Mouse (Mus musculus): ENCODE results near the gene Itpk1. TPM values are rescaled to one million over a fixed set of nuclear protein-coding genes. Genes with fewer than 3 reads are reported as not detected.

Itpk1 gene
- polyA plus RNA-seq, 1 experiment from 2014 or later, result 20.8 TPM

GRCm38 (mm10) chr12:102550529-102550928, 154.2 kb downstream of the Itpk1 start:
- no peak; the same call in 1 of the 2 replicates for ATAC-seq (replicated peaks; ENCODE audit: low FRiP score)
- Histone ChIP-seq H3K36me3 (no peaks in the 10 kb centered on the region), H3K4me1 (peaks cover 6% of the 10 kb centered on the region), H3K4me2 (no peak overlapping the region), H3K27me3 (peaks cover 35% of the 10 kb centered on the region), H3K4me3 (replicated peaks) (no peak overlapping the region), H3K9ac (no peak overlapping the region), H3K27ac (no peak overlapping the region), H3K9me3 (replicated peaks) (no peaks in the 10 kb centered on the region)
- 3% methylated on average over 11 of the region's 11 CpGs for WGBS

DNA sequence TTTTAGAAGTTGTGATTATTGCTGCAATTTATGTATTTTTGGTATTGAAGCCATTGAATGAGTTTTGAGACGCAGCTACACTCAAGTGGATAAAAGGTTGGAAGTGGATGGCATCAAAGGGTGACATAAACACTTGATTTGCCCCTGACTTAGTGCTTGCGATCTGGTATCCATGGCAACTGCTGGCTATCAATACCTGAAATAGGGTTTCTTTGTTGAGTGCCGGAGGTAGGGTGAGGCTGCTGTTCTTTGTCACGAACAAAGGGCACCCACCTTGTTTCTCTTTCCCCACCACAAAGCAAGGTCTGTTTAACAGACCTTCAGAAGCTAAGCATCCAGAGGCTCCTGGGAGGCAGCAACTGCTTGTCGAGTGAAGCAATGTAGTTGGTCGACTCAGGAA, 159.6 kb downstream of the Itpk1 start:
- Histone ChIP-seq H3K27me3 (no peaks in the 10 kb centered on the region), H3K9me3 (replicated peaks) (no peaks in the 10 kb centered on the region), H3K4me1 (no peaks in the 10 kb centered on the region), H3K4me2 (no peak overlapping the region), H3K36me3 (no peaks in the 10 kb centered on the region), H3K27ac (no peak overlapping the region), H3K4me3 (replicated peaks) (no peak overlapping the region), H3K9ac (no peak overlapping the region)
- ATAC-seq (replicated peaks; ENCODE audit: low FRiP score), result no peak
- 69% methylated on average over 6 of the region's 6 CpGs for WGBS

DNA sequence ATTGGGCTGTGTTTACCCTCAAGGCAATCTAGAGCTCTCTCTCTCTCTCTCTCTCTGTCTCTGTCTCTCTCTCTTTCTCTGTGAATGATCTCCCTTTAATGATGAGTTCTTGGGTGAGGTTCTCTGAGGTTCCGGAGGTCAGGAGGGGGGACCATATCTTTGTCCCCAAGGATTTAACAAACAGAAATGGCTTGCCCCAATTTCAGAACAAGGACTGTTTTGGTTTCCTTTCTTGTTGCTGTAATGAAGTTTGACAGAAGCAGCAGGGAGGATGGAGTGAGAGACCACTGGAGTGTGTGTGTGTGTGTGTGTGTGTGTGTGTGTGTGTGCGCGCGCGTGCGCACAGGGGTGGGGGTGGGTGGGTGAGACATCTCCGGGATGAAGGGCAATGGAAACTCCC, 163.6 kb downstream of the Itpk1 start:
- 91% methylated on average over 7 of the region's 7 CpGs for WGBS
- Histone ChIP-seq H3K4me3 (replicated peaks) (no peak overlapping the region), H3K4me2 (no peak overlapping the region), H3K27ac (no peak overlapping the region), H3K27me3 (no peaks in the 10 kb centered on the region), H3K9me3 (replicated peaks) (no peaks in the 10 kb centered on the region), H3K9ac (no peak overlapping the region), H3K4me1 (no peaks in the 10 kb centered on the region), H3K36me3 (no peaks in the 10 kb centered on the region)
- ATAC-seq (replicated peaks; ENCODE audit: low FRiP score), result no peak

- H3K9ac ChIP-seq, result no peak overlapping the region
- no peaks in the 10 kb centered on the region for H3K36me3 ChIP-seq
- no peak overlapping the region for H3K4me3 ChIP-seq (replicated peaks)
- no peak for ATAC-seq (replicated peaks; ENCODE audit: low FRiP score)
- H3K27ac ChIP-seq, result no peak overlapping the region
- WGBS, result 26% methylated on average over 8 of the region's 8 CpGs
- H3K27me3 ChIP-seq, result no peaks in the 10 kb centered on the region
- H3K4me1 ChIP-seq, result no peaks in the 10 kb centered on the region
- H3K9me3 ChIP-seq (replicated peaks), result no peaks in the 10 kb centered on the region
- no peak overlapping the region for H3K4me2 ChIP-seq
Measured at GRCm38 (mm10) chr12:102540278-102540677, 164.5 kb downstream of the Itpk1 start.

DNA sequence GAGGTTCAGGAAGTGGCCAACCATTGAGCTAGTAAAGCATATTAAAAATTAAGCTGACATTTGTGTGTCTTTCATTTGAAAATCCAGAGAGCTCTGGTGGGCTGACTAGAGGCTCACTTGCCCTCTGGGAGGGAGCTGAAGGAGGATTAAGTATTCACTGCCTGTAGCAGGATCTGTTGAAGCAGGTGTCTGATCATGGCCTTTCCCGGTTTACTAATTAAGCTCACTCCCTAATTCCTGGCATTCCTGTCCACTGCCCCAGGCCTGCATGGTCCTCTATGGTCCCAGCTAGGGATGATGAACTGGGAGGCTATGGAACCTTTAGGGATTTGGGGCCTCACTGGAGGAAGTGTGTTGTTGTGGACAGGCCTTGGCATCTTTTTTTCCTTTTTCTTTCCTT, 168.9 kb downstream of the Itpk1 start:
- H3K9me3 ChIP-seq (replicated peaks), result no peaks in the 10 kb centered on the region
- no peak overlapping the region for H3K4me2 ChIP-seq
- 38% methylated on average over 1 of the region's 1 CpGs for WGBS
- no peaks in the 10 kb centered on the region for H3K36me3 ChIP-seq
- no peaks in the 10 kb centered on the region for H3K4me1 ChIP-seq
- no peaks in the 10 kb centered on the region for H3K27me3 ChIP-seq
- ATAC-seq (replicated peaks; ENCODE audit: low FRiP score), result peak; percentile 90
- no peak overlapping the region for H3K9ac ChIP-seq
- H3K4me3 ChIP-seq (replicated peaks), result no peak overlapping the region
- H3K27ac ChIP-seq, result peak overlapping the region; percentile 69; the same call in 1 of the 2 replicates

DNA sequence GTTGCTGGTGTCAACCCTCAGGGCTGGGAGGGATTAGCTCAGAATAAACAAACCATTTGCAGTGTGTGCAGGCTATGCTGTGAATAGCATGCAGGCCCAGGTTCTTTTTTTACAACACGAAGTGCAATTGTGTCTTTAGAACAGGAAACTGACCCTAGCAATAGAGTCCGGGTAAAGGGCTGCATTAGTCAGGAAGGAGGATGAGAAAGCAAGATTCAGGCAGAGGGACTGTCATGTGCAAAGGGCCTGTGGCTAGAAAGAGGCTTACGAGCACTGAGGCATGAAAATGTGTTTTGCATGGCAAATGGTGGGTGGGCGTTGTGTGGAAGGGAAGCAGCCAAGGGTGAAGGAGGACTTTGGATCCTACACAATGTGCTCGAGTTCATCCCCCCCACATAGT, 176.7 kb downstream of the Itpk1 start:
- Histone ChIP-seq H3K36me3 (no peaks in the 10 kb centered on the region), H3K4me3 (replicated peaks) (no peak overlapping the region), H3K9ac (no peak overlapping the region), H3K4me1 (0 out of 2 replicates have a peak, but pooled peaks cover 4% of the 10 kb centered on the region), H3K9me3 (replicated peaks) (no peaks in the 10 kb centered on the region), H3K4me2 (no peak overlapping the region), H3K27me3 (no peaks in the 10 kb centered on the region), H3K27ac (no peak overlapping the region)
- no peak for ATAC-seq (replicated peaks; ENCODE audit: low FRiP score)
- 73% methylated on average over 5 of the region's 5 CpGs for WGBS

DNA sequence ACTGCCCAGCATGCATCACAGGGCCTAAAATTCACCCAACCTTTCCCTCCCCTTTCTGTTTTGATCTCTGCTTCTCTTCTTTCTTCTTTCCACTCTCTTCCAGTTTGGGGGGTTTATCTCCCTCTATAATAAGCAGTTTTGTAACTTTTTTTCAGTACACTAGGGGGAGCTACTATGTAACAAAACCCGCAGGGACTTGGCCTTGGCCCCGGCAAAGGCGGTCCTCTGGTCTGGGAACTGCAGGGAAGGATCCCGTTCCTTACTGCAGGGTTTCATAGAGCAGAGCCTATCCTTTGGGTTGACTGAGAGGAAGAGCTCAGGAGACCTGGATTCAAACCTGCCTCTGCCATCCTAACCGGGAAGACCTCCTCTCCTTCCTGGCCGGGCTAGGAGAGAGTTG, 180.0 kb downstream of the Itpk1 start:
- Histone ChIP-seq H3K27ac (no peak overlapping the region), H3K9me3 (replicated peaks) (no peaks in the 10 kb centered on the region), H3K36me3 (no peaks in the 10 kb centered on the region), H3K4me2 (no peak overlapping the region), H3K9ac (no peak overlapping the region), H3K4me1 (peaks cover 11% of the 10 kb centered on the region), H3K4me3 (replicated peaks) (no peak overlapping the region), H3K27me3 (no peaks in the 10 kb centered on the region)
- no peak; the same call in 1 of the 2 replicates for ATAC-seq (replicated peaks; ENCODE audit: low FRiP score)
- 20% methylated on average over 6 of the region's 6 CpGs for WGBS

DNA sequence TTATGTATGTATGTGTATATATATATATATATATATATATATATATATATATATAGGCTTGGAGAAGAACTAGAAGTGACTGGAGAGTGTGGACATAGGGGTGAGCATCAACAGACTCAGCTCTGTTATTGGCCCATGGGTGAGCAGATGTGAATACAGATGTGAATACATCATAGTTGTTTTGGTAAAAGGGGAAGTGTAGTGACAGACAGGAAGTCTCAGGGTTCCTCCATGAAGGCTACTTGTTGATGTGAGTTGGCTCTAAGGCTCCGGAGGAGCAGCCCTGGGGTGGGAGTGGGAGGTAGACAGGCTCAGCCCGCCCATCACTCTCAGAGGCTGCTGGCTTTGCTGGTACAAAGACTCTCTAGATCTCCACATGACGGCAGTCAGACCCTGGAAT, 180.5 kb downstream of the Itpk1 start:
- no peaks in the 10 kb centered on the region for H3K9me3 ChIP-seq (replicated peaks)
- WGBS, result 71% methylated on average over 3 of the region's 3 CpGs
- no peak overlapping the region for H3K4me3 ChIP-seq (replicated peaks)
- no peaks in the 10 kb centered on the region for H3K27me3 ChIP-seq
- H3K4me2 ChIP-seq, result no peak overlapping the region
- ATAC-seq (replicated peaks; ENCODE audit: low FRiP score), result no peak
- H3K9ac ChIP-seq, result no peak overlapping the region
- H3K27ac ChIP-seq, result no peak overlapping the region
- H3K36me3 ChIP-seq, result no peaks in the 10 kb centered on the region
- peaks cover 11% of the 10 kb centered on the region for H3K4me1 ChIP-seq

DNA sequence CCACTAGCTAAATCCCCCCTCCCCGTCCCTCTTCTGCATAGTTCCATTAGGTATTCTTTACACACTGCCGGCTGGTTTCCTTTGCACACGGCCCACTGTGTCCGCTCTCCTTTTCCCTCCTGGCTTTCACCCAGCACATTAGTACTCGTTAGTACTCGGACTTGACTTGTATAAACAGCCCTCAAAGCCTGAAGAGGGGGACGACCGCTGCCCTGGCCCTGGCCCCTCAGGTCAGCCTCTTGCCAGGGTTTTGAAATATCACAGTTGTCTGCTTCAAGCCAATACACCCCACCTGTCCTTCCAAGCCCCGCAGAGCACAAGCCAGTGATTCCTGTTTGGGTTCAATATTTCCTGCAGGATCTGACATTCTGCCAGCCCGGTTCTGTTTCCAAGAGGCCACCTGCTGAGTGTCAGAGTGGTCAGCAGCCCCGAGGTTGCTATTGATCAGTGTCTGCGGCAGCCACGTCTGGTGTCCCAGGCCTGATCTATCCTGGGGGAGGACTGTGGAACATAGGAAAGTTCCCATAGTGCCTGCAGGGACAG, 182.9 kb downstream of the Itpk1 start:
- H3K27me3 ChIP-seq, result no peaks in the 10 kb centered on the region
- H3K4me1 ChIP-seq, result peaks cover 11% of the 10 kb centered on the region
- H3K27ac ChIP-seq, result no peak overlapping the region
- WGBS, result 24% methylated on average over 13 of the region's 13 CpGs
- no peaks in the 10 kb centered on the region for H3K9me3 ChIP-seq (replicated peaks)
- no peaks in the 10 kb centered on the region for H3K36me3 ChIP-seq
- H3K9ac ChIP-seq, result no peak overlapping the region
- ATAC-seq (replicated peaks; ENCODE audit: low FRiP score), result no peak
- H3K4me3 ChIP-seq (replicated peaks), result no peak overlapping the region
- H3K4me2 ChIP-seq, result no peak overlapping the region

DNA sequence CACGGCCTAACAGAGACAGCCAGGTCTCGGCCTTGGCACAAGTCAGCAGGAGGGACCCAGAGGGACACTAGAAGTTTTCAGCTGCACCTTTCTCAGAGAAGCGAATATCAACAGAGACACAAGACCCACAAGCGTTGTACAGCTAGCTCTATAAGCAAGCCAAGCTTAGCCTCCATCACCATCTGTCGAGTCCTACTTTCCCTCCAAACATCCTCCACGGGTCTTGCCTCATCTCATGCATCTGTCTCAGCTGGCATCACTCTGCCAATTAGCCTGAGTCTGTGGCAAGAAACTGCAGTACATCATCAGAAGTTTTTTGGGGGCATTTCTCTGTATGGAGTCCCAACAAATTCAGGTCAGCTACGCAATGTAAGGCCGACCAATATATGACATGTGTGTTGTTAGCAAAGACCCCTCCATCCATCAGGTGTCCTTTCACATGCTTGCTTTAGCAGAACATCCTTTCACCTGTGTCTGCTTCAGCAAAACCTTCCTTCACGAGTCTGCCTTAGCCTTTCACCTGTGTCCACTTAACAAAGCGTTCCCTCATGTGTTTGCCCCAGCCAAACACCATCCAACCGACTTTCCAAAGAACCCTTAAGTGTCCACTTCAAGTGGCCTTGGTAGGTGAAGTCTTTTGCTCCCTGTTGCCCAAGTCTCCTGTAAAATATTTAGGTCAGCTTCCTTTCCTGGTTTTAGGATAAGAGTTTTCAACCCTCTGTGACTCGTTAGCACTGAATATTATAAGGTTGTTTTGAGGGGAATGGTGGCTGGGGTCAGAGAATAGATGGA, 184.6 kb downstream of the Itpk1 start:
- 88% methylated on average over 12 of the region's 12 CpGs for WGBS
- no peak for ATAC-seq (replicated peaks; ENCODE audit: low FRiP score)
- Histone ChIP-seq H3K4me3 (replicated peaks) (no peak overlapping the region), H3K4me1 (peaks cover 11% of the 10 kb centered on the region), H3K4me2 (no peak overlapping the region), H3K27me3 (no peaks in the 10 kb centered on the region), H3K27ac (no peak overlapping the region), H3K9me3 (replicated peaks) (no peaks in the 10 kb centered on the region), H3K9ac (no peak overlapping the region), H3K36me3 (no peaks in the 10 kb centered on the region)
